Mouse (Mus musculus): Measurements from ENCODE around the gene Pex11a. TPM values are rescaled to one million over a fixed set of nuclear protein-coding genes. Genes with fewer than 3 reads are reported as not detected.

The Pex11a gene
- total RNA-seq, 2 experiments from 2014 or later, result 4.9 to 5.4 TPM

Other genes starting within 250 kb of the Pex11a start
- gene Rhcg, start 125.5 kb downstream of the Pex11a start, total RNA-seq (2021), result not detected
- gene Ticrr, start 82.9 kb downstream of the Pex11a start, total RNA-seq (2021), result under 1 TPM; 0.55 to 0.62 TPM
- 1 to 10 TPM; 1.2 to 1.5 TPM for gene Kif7, start 27.4 kb downstream of the Pex11a start, total RNA-seq (2021)
- 1 to 10 TPM in 1 of 2 experiments, under 1 TPM in 1; 0.49 to 4.4 TPM for gene Plin1, start 10.2 kb downstream of the Pex11a start, total RNA-seq (2021)
- not detected for gene Wdr93, start within 50 bp of the Pex11a start, total RNA-seq (2021)
- gene Mesp1, start 50.7 kb upstream of the Pex11a start, total RNA-seq (2021), result not detected
- not detected for gene Mesp2, start 67.6 kb upstream of the Pex11a start, total RNA-seq (2021)
- 10 to 100 TPM in 1 of 2 experiments, 1 to 10 TPM in 1; 9.8 to 14.8 TPM for gene Anpep, start 117.9 kb upstream of the Pex11a start, total RNA-seq (2021)
- gene Ap3s2, start 177.5 kb upstream of the Pex11a start, total RNA-seq (2021), result 10 to 100 TPM; 18.3 to 20.0 TPM
- 1 to 10 TPM; 4.9 to 6.1 TPM for gene Arpin, start 192.2 kb upstream of the Pex11a start, total RNA-seq (2021)